Mouse (Mus musculus) adrenal gland, postnatal 10 days (tissue): ENCODE data around the gene Pcbp3. TPM values are rescaled to one million over a fixed set of nuclear protein-coding genes. Genes with fewer than 3 reads are reported as not detected.
"Not testable (repeated sequence)": the region's sequence is repeated elsewhere in the genome, so short reads cannot be mapped to it uniquely, and the experiment has no call there.

ENCODE experiments used
- DNase-seq: peaks from one replicate; pipeline ENCODE4 v3.0.0; 2021; ENCODE audit warnings: mixed read lengths
- long read RNA-seq, 2 experiments: library from polyadenylated mRNA; stranded (forward); transcript quantifications; one replicate each; pipeline ENCODE4 v2.0.0; 2021
- total RNA-seq, 2 experiments: library from RNA; stranded (reverse); gene quantifications; 2 replicates each; pipeline ENCODE4 v1.2.3; 2021

Pcbp3 gene
- total RNA-seq = 10 to 100 TPM; 35.4 to 48.2 TPM
- long read RNA-seq, experiment 1, transcript Pcbp3-201 (16 exons, 2,013 nt) = major isoform, 12 of 35 reads
- long read RNA-seq, experiment 1, partial matches to known transcripts = 3 of 35 reads
- long read RNA-seq, experiment 1, other reads (novel, unspliced or antisense) = 20 of 35 reads
- long read RNA-seq, experiment 2, transcript Pcbp3-201 (16 exons, 2,013 nt) = major isoform, 7 of 37 reads
- long read RNA-seq, experiment 2, partial matches to known transcripts = 2 of 37 reads
- long read RNA-seq, experiment 2, other reads (novel, unspliced or antisense) = 27 of 37 reads

- peak; percentile 98 for DNase-seq
Measured at GRCm38 (mm10) chr10:76961790-76962489, at the start of gene Pcbp3. TSS of gene Pcbp3 (minus strand) at chr10:76961887.

- no peak for DNase-seq
Measured at GRCm38 (mm10) chr10:77008698-77009097, 47.0 kb upstream of the Pcbp3 start.

- peak; percentile 65 for DNase-seq
Measured at GRCm38 (mm10) chr10:77008109-77008561, 46.4 kb upstream of the Pcbp3 start.

- DNase-seq = peak; percentile 43
Measured at GRCm38 (mm10) chr10:77007433-77008108, 45.9 kb upstream of the Pcbp3 start.

- DNase-seq = peak; percentile 7
Measured at GRCm38 (mm10) chr10:77004936-77005335, 43.2 kb upstream of the Pcbp3 start.

GRCm38 (mm10) chr10:76997759-76998513 lies 36.2 kb upstream of the Pcbp3 start:
- peak; percentile 97 for DNase-seq

- DNase-seq = no peak
Measured at GRCm38 (mm10) chr10:76992456-76992855, 30.8 kb upstream of the Pcbp3 start.

GRCm38 (mm10) chr10:76988586-76988985 lies 26.9 kb upstream of the Pcbp3 start:
- DNase-seq = no peak

GRCm38 (mm10) chr10:76978042-76978441 lies 16.4 kb upstream of the Pcbp3 start:
- peak; percentile 63 for DNase-seq

- no peak for DNase-seq
Measured at GRCm38 (mm10) chr10:76976699-76977098, 15.0 kb upstream of the Pcbp3 start.

- no peak for DNase-seq
Measured at GRCm38 (mm10) chr10:76973797-76974436, 12.2 kb upstream of the Pcbp3 start.

- DNase-seq = not testable (repeated sequence)
Measured at GRCm38 (mm10) chr10:76972318-76972717, 10.6 kb upstream of the Pcbp3 start.

GRCm38 (mm10) chr10:76970974-76971373 lies 9.3 kb upstream of the Pcbp3 start:
- DNase-seq = no peak

GRCm38 (mm10) chr10:76964436-76964835 lies 2.7 kb upstream of the Pcbp3 start:
- DNase-seq = peak; percentile 12

- peak; percentile 16 for DNase-seq
Measured at GRCm38 (mm10) chr10:76963997-76964396, 2.3 kb upstream of the Pcbp3 start.

- peak; percentile 22 for DNase-seq
Measured at GRCm38 (mm10) chr10:76961156-76961555, 531 bp downstream of the Pcbp3 start.

- DNase-seq = peak; percentile 42
Measured at GRCm38 (mm10) chr10:76958201-76958600, 3.5 kb downstream of the Pcbp3 start.

GRCm38 (mm10) chr10:76956200-76956599 lies 5.5 kb downstream of the Pcbp3 start:
- DNase-seq = no peak

GRCm38 (mm10) chr10:76941038-76941437 lies 20.6 kb downstream of the Pcbp3 start:
- DNase-seq = no peak

GRCm38 (mm10) chr10:76936827-76937226 lies 24.9 kb downstream of the Pcbp3 start:
- no peak for DNase-seq

GRCm38 (mm10) chr10:76934805-76935204 lies 26.9 kb downstream of the Pcbp3 start:
- no peak for DNase-seq

GRCm38 (mm10) chr10:76931794-76932193 lies 29.9 kb downstream of the Pcbp3 start:
- no peak for DNase-seq
